Mouse (Mus musculus) left cerebral cortex, adult 18-20 months (tissue): ENCODE measurements around the gene Gm27029. TPM values are rescaled to one million over a fixed set of nuclear protein-coding genes. Genes with fewer than 3 reads are reported as not detected.
"Not testable (repeated sequence)": the region's sequence is repeated elsewhere in the genome, so short reads cannot be mapped to it uniquely, and the experiment has no call there.

ENCODE experiments used
- DNase-seq, 2 experiments: peaks; one replicate each; pipeline ENCODE4 v3.0.0; 2021 to 2022; ENCODE audit warnings: low spot score in 2 of 2, mixed read lengths in 1 of 2
- total RNA-seq, 2 experiments: library from RNA; stranded (reverse); gene quantifications; 2 replicates each; pipeline ENCODE4 v1.2.3; 2021

Gene Gm27029
- total RNA-seq, 2 experiments from 2014 or later = 8.2 to 8.6 TPM

DNA sequence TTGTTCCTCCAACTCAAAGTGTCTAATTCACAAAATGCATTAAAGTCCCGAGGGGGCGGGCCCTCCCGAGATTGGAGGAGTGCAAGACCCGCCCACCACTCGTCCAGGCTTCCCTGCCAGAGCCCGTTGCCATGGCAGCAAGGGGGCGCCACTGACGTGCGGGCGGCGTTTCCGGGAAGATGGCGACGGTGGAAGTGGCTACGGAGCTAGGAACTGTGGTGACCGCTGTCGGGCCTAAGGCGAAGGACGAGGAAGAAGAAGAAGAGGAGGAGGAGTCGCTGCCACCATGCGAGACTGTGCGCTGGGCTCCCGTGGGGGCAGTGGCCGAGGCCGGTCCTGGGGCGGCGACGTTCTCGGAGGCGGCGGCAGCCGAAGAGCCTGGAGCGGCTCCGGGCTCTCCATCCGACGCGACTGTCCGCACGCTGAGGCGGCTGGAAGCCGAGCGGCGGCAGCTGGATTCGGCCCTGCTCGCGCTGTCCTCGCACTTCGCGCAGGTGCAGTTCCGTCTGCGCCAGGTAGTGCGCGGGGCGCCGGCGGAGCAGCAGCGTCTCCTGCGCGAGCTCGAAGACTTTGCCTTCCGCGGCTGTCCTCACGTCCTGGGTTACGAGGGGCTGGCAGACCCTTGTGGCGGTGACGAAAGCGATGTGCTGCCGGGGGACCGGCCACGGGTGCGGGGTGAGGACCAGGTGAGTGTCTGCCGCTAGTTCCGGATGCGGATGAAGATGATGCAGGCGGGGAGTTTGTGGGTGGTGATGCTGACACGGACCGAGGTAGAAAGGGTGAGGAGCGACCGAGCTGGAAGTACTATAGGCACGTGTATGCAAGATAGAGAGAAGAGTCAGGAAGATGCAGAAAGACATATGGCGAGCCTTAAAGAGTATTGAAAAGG lies 573 bp upstream of the Gm27029 start, which contains the start of the genes Rundc1 and Ptges3l:
TSS of gene Rundc1 (plus strand) at position 161 of the 889 bp plus-strand sequence.
TSS of gene Ptges3l (minus strand) at position 409 of the 889 bp plus-strand sequence.
- peak; percentile 99 for DNase-seq

DNA sequence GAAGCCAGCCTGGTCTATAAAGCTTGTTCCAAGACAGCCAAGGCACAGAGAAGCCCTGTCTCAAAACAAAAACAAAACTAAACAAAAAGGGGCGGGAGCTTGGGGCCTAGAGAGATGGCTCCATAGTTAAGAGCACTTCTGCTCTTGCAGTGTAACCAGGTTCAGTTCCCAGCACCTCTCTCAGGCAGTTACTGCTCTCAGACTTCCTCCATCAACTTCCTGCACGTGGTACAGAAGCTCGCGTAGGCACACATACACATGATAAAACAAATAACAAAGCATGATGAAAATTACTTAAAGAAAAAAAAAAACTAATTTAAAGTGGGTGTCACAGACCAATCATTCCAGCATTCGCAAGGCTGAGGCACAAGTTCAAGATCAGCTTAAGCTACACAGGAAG lies 4.4 kb downstream of the Gm27029 start:
- DNase-seq = no peak

DNA sequence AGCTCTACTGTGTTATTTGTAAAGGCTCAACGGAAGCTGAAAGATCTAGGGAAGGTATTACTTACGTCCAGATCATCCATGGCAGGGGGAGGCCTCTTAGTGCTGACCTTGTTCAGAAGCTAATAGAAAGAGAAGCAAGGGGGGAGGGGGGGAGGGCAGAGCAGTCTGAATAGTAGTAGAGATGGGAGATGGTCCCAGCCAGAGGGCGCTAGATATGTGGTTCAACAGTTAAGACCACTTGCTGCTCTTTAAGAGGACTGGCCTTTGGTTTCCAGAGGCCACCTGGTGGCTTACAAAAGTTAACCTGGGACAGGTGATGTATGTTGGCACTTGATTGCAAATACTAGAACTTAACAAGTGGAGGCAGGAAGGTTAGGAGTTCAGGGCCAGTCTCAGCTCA lies 5.0 kb downstream of the Gm27029 start:
- DNase-seq = no peak

DNA sequence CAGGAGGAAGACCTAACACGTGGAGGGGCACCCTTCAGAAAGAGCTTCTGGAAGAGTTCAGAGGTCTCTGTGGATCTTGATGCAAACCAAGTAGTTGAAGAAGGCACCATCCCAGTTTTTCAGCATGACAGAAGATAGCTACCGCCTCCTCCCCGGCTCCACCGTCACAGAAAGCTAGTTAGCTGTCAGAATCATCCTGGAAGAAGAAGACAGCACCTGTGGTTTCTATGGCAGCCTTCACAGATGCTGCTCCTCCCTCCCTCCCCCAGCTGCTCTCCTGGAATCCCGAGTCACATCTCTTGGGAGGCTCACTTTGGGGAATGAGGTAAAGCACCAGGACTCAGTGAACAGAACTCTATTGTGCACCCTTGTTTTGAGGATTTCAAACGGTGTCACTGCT lies 5.6 kb downstream of the Gm27029 start:
- DNase-seq = peak in 1 of 2 experiments; percentile 31

DNA sequence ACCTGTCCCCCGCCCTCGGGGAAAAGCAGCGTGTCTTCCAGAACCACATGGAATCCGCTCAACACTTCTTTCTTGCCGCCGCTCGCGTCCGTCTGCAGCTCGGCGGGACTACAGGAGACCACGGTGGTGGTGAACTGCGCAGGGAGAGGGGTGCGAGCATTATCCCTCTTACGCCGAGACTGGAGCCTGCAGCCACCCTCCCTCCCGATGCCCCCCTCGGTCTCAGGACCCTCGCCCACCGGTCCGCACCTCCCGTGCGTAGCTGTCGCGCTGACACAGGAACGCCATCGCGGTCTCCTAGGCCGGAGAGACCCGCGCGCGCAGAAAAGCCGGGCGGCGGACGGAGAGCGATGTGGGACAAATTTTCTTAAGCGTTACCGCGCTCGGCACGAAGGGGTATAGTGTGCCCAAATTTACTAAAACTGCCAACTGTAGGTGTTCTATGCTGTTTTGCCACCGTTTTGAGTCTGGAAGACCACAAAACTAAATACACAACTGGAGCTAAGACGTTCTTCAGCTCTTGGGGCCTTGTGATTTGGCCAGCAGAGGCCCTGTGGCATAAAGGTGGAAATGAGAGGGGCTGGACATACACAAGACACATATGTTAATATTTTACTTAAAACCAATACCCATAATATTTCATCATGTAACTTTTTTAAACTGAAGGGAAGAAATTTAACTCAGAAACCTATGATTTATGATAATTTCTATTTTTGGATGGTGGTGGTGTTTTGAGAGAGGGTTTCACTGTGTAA lies 7.3 kb downstream of the Gm27029 start, which contains the start of gene Aarsd1:
TSS of gene Aarsd1 (minus strand) at position 515 of the 755 bp plus-strand sequence.
- peak; percentile 91 to 92 for DNase-seq

DNA sequence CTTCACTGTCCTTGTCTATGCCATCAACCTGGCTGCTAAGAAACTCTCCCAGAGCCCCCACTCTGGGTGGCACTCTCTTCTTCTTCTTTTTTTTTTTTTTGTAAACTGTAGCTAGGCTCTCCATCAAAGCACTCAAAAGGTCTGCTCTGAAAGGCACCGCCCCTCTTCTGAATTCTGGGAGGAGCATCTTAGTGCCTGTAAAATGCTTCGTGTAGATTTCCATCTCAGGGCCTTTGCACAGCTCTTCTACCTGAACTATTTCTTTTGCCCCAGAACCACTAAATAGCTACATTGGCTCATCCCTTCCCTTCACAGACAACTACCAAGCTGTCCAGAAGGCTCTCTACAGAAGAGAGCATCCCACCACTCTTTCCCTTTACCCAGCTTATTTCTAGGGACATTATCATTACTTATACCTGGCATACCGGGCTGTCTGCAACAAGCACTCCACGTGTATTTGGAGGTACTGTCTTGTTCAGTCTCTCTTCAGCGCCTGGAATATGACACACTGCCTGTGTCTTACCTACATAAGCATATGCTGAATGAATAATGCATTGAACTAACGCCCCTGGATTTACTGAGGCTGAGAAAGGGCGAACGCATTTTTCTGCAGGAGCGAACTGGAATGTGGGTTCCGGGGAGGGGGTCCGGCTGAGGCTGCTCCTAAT lies 8.0 kb downstream of the Gm27029 start:
- DNase-seq = no peak

DNA sequence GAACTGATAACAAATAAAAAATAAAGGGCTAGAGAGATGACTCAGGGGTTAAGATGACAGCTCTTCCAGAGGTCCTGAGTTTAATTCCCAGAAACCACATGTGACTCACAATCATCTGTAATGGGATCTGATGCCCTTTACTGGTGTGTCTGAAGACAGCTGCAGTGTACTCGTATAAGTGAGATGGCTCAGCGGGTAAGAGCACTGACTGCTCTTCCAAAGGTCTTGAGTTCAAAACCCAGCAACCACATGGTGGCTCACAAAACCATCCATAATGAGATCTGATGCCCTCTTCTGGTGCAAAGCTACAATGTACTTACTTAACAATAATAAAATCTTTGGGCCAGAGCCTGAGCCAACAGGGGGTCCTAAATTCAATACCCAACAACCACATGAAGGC lies 9.3 kb downstream of the Gm27029 start:
- no peak for DNase-seq

DNA sequence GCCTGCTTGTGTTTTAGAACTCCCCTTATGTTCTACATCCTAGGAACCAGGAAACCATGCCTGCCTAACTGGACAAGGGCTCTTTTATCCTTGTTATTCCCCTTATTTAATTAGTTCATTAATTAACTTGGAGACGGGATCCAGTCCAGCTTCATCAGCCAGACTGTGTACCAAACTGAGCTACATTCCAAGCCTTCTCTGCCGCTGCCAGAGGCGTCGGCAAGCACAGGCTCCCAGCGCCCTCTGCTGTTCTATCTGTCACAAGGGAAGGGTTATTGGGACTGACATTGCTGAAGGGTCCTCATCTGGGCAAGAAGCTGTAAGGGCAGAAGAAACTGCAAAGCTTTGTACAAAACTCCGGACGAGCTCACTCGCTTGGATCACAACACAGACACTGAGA lies 29.5 kb downstream of the Gm27029 start:
- peak; percentile 71 to 74 for DNase-seq

GRCm38 (mm10) chr11:101381817-101382216 lies 42.8 kb downstream of the Gm27029 start:
- no peak for DNase-seq

DNA sequence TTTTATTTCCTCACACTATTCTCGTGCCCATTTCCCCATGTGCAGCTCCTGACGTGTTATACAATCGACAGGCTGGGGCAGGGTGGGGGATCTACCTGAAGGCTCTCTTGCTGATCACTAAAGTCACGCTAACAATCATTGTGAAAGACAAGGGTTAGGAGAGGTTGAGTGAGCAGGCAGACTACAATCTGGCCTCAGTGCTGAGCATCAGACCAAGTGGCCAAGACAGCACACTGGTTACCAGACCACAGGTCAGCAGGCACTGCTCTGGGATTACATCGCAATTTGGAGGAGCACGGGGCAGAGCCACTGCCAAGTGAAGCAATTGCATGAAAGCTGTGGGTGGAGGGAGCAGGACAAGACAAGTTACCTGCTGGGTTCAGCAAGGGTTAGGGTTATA lies 45.7 kb downstream of the Gm27029 start:
- DNase-seq = no peak

GRCm38 (mm10) chr11:101378196-101378595 lies 46.4 kb downstream of the Gm27029 start:
- not testable (repeated sequence) for DNase-seq

DNA sequence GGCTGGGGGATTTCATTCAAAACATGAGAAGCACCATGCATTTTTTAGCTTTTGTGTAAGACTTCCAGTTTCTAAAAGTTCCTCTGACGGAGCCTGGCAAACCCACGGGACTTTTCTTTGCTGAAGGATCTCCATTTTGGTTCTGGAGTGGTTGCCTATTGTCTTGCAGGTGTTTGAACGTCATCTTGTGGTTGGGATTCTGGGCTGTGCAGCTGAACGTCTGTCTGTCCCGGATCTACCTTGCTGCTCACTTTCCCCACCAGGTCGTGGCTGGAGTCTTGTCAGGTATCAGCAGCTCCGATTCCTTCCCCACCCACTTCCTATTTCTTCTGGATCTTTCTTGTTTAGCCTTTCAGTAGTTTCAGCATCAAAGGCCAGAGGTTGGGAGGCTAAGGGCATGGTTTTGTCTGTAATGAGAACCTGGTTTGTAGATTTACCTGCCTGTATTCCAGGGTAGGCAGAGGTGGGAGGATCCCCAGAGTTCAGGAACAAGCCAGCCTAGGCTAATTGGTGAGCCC lies 50.1 kb downstream of the Gm27029 start:
- no peak for DNase-seq

DNA sequence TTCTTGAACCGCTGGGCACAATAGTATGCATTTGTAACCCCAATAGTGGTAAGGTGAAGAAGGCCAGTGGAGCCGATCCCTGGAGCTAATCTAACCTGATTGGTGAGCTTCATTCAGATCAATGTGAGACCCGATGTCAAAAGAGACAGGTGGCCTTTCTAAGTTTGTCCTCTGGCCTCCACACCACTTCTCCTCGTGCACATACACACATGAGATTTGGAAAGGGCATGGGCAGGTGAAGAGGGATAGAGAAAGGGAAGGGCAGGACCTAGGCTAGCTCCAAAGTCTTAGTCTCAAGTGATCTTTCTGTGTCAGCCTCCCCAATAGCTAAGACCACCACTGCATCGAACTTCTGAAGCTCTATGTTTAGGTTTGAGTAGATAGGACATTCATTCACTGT lies 54.5 kb downstream of the Gm27029 start:
- DNase-seq = no peak

GRCm38 (mm10) chr11:101367326-101367935 lies 57.2 kb downstream of the Gm27029 start, which contains the start of gene G6pc:
G6pc (plus strand) TSS chr11:101367561.
- DNase-seq = no peak

DNA sequence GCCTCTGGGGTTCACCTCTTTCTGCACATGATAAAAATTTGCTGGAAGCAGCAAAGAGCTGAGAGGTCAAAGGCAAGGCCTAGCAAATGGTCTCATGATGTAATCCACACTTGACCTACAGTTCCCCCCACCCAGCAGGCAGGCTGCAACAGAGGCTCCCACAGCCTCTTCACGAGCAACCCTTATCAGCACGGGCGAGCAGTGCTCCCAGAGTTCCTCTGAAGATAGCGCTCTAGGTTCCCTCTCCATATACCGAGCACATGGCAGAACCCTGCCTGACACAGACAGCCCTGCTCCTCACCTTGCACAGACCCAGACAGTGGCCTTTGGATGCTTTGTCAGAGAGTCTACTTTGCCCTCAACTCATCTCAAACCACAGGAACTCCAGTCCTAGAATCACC lies 60.1 kb downstream of the Gm27029 start:
- DNase-seq = no peak

- DNase-seq = no peak
Measured at GRCm38 (mm10) chr11:101360651-101361113, 63.9 kb downstream of the Gm27029 start.

DNA sequence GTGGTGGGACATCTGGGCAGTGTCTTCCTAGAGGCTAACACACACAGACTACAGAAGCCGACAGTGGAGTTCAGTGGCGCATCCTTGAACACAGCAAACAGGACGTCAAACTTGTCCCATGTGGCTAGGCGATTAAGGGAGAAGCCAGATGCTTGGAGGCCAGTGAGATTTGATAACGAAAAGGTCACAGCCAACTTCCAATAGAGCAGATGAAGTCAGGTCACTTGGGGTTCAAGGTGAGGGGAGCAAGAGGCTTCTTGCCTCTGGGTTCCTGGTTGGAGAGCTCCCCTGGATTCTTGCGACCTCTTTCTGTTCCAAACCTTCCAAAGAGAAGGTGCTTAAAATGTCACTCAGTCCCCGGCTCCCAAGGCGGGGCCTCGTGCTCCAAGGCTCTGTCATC lies 64.8 kb downstream of the Gm27029 start:
- DNase-seq = no peak

GRCm38 (mm10) chr11:101357505-101358182 lies 67.0 kb downstream of the Gm27029 start:
- DNase-seq = no peak
